Mouse (Mus musculus): ENCODE measurements at regions not wholly inside any gene's neighbourhood (a gene's known extent, or its start where the extent isn't known, plus 50 kb on each side); places are given as distances from the start of the nearest gene placed in this dataset.
A peak's percentile ranks its signal among the peaks of the same experiment; 100 is the strongest.

DNA sequence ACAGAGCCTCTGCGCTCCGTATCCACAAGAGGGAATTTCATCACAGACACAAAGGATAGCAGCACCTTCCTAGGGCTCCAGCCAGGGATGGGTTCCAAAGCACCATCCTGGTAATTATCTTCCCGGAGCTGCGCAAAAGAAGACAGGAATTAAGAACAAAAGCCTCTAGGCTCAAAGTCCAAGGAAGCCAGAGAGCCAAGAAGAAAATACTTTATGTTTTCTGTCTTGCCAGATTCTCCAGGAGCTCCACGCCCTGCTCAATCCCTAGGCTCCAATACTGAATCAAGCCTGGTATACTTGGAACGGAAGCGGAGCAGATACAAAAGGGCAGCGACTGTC is 54.4 kb downstream of the Irf2bpl start:
- DNase-seq (ENCODE audit: low read depth, low spot score), result no peak

DNA sequence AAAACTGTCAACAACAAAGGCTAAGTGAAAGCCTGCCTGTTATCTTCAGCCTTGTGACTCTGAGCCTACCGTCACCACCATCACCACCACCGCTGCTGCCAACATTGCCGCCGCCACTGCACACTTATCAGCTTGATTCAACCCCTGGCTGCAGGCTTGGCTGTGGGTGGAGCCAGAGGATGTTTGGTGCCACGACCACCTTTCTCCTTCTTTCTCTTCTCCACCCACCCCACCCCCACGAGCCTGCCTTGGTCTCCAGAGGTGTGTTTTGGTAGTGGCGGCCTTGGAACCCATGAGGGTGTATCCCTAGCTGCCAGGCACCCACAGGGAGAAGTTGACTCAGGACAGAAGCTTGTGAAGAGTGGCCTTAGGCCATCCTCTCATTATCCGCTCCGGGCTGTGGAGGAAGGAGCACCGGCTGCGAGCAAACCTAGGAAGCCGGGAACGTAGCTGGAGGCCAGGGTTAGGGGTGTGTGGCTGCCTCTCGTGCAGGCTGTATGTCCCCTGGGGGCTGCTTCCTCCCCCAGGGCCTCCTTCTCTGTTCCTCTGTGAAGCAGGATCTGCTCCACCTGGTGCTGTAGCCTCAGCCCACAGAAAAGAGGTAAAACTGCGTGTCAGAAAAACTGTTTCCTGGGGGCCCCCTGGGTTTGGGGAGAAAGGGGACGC is 54.9 kb downstream of the Irf2bpl start:
- no peak for DNase-seq (ENCODE audit: low read depth, low spot score)

DNA sequence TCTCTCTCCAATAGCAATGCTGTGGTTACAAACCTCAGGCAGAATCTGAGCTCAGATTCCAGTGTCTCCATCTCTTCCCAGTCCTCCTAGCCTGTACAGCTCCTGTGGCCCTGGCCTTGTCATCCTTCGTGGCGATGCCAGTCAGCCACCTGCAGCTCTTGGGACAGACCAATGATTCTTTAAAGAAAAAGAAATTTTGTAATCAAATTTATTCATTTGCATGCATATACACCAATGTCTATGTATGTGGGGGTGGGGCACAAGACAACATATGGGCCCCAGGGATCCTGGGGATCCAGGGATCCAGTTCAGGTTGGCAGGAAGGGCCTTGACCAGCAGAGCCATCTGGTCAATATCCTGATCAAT is 57.4 kb downstream of the Irf2bpl start:
- DNase-seq (ENCODE audit: low read depth, low spot score), result no peak

DNA sequence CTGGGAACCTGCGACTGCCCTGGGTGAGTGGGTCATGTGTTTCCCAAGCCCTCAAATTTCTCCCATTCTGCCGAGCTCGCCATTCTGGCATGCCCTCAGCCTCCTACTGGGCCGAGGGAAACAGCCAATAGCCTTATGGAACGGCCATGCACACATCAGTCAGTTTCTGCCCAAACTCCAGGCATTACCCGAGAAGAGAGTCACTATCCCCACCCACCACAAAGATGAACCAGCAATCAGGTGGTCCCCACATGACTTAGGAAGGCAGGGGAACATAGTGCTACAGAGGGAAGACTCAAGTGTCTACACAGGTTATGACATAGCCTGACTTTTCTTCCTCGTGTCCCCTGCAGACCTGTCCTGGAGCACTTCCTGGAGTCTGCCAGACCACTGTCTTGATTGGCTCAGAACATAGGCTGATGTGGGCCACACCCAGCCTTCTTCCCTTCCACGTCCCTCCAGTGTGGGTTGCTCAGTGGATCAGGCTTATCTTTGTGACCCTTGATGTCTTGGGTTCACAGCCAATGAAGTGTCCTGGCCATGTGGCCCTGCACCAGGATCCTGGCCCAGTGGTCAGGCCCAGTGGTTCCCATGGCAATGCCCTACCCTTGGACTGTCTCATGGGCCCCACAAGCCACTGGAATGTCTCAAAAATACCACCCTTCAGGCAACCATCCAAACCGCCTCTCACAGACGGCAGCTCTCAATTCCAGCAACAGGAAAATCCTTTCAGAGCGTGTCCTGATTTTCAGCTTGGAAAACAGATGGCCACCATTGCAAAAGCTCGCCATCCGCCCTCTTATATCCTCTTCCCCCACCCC is 58.0 kb downstream of the Irf2bpl start:
- no peak for DNase-seq (ENCODE audit: low read depth, low spot score)

DNA sequence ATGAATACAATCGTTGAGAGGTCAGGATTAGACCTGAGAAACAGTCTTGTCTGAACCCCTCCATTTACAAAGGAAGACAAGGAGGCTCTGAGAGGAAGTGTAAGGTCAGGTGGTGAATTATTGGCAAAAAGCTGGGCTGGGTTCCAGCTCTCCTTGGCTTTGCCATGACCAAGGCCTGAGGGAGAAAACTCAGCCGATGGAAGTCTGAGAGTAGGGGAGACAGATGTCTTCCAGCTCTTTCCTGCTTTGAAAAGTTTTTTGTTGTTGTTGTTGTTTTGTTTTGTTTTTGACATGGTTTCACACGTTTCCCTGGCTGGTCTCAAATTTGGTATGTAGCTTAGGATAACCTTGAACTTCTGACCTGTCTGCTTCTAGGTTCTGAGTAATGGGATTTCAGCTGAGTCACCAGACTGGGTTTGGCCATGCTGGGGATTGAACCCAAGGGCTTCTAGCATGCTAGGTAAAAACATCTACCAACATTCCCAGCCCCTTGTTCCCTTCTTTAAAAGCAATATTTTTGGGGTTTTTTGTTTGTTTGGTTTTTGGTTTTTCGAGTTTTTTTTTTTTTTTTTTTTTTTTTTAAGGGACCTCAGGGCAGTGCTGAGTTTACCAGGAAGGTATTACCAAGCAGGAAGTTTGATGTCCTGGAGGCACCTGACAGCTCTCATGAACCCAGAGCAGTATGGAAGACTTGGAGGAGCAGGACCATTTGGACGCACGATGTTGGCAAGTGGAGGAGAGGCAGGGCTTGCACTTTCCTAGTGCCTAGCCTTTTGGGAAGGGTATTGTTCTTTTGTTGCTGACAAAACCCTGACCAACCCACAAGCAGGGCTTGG is 58.8 kb downstream of the Irf2bpl start:
- no peak for DNase-seq (ENCODE audit: low read depth, low spot score)

DNA sequence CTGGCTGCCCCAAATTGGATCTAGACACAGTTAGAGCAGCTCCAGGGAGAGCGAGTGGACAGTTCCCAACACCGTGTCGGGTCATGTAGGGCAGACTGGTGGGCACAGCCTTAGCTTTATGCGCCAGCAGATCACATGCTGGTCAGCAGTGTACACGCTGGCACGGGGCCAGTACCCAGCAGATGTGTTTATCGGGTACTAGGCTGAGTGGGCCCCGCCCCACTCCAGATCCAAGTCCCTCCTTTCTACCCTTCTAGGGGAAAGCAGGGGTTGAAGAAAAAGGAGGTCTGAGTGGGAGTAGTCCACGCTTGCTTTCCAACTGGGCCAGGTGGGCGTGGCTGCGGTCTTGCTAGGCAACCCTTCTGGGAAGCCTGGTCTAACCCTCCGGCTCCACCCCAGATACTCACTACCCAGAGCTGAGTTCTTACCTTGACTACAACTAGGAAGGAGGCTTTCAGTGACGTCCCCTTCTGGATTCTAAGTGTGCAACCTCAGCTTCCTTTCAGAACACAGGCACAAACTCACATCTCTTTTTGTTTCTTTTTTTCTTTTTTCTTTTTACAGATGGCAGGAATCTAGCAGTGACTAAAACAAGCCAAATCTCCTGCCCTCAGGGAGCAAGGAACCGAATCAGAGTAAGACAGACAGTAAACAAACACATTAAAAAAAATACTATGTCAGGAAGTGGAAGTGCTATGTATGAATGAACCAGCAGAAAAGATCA is 59.6 kb downstream of the Irf2bpl start:
- peak; percentile 65 for DNase-seq (ENCODE audit: low read depth, low spot score)

DNA sequence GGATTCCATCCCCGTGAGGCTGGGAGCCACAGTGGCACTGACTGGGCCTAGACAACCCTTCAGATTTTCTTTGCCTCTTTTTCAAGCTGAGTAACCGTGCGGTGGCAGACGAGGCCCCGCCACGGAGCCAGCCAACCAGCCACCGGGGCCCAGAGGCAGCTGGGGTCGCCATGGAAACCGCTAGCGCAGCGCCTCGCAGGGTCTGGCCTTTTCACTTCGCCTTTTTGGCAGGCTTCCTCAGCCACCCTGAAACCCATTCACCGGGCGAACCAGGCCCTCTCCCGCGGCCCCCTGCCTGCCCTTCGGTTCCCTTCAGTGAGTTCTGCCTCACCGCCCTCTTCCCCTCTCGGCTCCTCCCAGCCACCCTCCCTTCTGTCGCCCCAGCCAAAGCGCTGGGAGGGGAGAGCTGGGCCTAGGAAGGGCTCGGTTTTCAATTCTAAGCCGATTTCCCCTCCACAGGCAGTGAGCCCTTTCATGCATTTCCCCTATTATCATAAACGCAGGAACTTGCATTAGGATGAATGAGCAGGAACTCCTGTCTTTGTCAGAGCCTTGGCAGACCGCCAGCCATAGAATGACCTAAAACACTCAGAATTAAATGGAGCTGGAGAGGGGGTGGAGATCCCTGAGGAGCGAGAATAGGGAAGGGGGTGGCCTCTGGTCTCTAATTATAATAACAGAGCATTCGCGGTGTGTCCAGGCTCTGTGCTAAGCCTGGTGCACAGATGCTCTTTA is 60.6 kb downstream of the Irf2bpl start:
- DNase-seq (ENCODE audit: low read depth, low spot score), result no peak

DNA sequence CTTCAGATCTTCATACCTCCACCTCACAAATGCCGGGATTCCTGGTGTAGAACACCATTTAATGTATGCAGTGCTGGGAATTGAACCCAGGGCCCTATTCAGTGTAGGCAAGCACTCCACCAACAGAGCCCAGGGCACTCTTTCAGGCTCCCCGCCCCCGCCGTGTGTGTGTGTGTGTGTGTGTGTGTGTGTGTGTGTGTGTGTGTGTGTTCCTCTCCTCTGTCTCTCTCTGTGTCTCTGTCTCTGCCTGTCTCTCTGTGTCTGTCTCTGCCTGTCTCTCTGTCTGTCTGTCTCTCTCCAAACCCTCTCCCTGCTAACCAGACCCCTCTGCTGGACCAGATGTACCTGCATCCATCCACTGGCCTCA is 61.1 kb downstream of the Irf2bpl start:
- DNase-seq (ENCODE audit: low read depth, low spot score), result no peak

DNA sequence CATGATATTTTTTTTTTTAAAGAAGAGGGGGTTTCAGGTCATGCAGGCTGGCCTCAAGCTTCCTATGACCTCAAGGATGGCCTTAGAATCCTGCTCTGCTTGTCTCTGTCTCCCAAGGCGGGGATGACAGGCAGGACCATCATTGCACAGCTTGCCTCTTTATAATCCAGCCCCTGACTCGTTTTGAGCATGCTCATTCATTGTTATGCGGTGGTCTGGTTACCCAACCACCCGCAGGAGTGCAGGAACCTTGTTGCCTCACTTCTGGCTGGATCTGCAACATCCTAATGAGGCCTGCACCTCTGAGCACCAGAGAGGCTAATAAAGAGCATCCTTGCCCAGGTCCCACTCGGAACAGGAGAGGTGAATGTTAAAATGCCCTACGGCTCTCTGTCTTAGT is 63.4 kb downstream of the Irf2bpl start:
- DNase-seq (ENCODE audit: low read depth, low spot score), result no peak

DNA sequence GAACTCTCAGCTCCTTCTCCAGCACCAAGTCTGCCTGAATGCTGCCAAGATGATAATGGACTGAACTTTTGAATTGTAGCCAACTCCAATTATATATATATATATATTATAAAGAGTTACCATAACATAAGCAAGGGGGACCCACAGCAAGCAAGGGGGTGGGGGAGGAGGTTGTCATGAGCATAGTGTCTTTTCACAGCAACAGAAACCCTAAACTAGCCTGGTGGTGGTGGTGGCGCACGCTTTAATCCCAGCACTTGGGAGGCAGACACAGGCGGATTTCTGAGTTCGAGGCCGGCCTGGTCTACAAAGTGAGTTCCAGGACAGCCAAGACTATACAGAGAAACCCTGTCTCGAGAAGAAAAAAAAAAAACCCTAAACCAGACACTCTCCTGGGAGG is 65.0 kb downstream of the Irf2bpl start:
- no peak for DNase-seq (ENCODE audit: low read depth, low spot score)

DNA sequence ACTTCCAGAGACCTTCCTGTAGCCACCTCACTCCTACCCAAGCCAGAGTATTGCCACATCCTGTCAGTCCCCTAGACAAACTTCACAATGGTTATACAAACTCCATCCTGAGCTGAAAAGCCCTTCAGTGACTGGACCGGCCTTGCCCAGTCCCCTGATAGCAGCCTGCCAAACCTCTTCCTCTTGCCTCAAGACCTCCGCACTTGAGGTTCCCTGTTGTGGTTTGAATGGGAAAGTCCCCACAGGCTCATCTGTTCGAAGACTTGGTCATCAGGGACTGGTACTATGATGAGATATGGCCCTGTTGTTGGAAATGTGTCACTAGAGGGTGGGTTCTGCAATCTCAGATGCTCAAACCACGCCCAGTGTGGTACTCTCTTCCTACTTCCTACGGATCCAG is 65.4 kb downstream of the Irf2bpl start:
- no peak for DNase-seq (ENCODE audit: low read depth, low spot score)

DNA sequence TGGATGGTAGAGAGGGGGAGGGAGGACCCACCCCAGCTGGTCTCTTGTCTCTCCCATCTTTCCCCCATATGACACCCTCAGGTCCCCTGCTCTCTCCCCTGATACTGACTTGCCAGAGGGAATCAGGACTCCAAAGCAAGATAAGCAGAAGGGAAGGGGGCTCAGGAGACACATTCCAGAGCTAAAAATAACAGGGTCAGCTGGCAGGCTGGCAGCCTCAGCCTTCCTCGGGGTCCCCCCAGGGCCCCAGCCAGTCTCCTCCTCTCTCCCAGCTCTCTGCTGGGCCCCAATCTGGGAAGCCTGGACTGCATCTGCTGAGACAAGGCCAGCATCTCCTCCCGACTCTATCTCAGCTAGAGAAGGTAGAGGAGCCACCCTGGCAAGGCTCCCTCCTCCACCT is 66.4 kb downstream of the Irf2bpl start:
- no peak for DNase-seq (ENCODE audit: low read depth, low spot score)

DNA sequence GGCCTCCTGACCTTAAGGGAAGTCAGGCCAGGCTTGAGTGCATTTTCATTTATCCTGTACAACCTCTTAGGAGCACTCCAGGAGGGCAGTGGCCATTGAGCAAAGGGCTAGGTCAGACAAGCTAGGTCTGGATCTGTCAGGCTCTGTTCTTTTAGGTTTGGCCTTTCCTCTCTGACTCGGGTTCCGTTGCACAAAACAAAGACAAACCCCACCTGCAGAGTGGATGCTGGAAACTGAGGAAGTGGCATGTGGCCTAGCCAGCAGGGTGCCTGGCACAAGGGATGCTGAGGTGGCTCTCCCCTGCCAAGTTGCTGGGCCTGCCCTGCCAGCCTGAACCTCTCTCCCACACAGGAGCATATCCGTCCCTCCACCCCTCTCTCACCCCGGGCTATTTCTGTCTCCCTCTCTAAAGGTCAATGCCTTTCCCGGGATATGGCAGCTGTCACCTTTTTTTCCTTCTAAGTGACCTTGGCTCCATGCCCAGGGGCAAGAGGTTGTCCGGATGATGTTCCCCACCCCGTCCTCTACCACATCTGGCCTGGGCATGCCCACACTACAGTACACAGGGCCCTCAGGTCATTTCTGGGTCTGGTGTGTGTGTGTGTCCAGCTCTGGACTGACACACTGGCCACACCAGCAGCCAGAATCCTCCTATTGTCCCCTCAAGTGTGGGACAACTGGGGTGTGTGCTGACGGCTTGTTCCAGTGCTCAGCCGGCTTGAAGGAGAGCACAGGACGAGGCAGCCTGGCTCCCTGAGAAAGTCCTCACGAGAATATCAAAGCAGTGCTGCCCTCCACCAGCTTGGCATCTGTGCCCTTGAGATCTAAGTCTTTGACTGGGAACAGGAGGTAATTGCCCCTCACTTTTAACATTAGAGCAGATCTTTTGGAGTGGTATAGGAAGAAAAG is 67.6 kb downstream of the Irf2bpl start:
- DNase-seq (ENCODE audit: low read depth, low spot score), result no peak

DNA sequence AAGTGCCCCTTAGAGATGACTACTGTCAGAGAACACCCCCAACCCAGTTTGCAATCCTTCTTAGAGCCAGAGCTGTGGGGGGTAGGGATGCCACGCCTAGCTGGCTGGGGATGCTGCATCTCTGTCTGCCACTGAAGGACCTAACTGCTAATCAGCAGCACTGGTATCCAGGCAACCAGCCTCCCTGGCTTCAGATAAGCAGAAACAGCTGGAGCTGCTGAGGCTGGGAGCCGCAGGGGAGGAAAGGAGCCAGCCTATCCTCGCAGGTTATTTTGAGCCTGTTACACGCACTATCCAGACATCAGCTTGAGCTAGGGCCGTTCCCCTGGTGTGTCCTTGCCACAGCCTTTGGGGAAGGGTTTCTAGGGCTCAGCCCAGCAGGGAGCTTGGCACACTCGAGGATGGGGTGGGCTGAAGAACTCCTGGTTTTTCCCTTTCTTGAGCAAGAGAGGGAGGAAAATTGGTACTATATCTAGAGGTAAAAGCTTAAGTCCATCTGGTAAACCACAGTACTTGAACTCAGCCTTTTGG is 68.4 kb downstream of the Irf2bpl start:
- DNase-seq (ENCODE audit: low read depth, low spot score), result no peak

DNA sequence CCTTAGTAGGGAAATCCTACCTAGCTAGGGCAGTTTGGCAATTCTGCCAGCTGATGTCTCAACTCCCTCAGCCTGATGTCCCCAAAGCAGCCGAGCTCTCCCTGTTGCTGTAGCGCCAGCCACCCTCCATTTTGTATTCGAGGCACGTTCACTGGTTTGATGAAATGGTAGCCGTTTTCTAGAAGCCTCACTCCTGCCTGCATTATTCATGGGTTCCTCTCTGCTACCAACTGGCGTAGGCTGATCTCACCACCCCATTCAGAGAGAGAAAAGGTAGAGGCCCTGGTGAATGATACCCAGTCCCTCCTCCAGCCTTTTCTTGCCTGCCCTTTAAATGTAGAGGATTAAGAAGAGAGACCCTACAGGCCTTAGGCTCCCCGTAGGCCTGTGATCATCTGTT is 69.9 kb downstream of the Irf2bpl start:
- DNase-seq (ENCODE audit: low read depth, low spot score), result no peak

All from c-Kit-negative CD71-positive TER-119-positive erythroid progenitor cells, embryonic 14.5 days (primary cell).